11 mouse cellular contexts compared by ENCODE assay signal in genomic region chr4:59457941-59458340, GRCm38 (mm10). TPM values are rescaled to one million over a fixed set of nuclear protein-coding genes. Genes with fewer than 3 reads are reported as not detected.
DNase-seq lines count a peak whose midpoint lies in the region; ATAC-seq and TF ChIP-seq lines count a peak whose summit lies in the region.
"Had no signal": no experiment of that assay in that cellular context is flagged by ENCODE, and none has a peak within 500 bp of the region (broad histone marks: within the 10 kb centered on the region; RNA-seq: fewer than 3 reads in every experiment).

No protein-coding gene starts in this region.

- TF ChIP-seq POLR2A in lung, adult 2 months (IDR thresholded peaks at IDR 0.05; ENCODE audit: borderline replicate concordance, extremely low read depth, low read depth, low read length), result no peak

- WGBS in embryonic facial prominence, embryonic 13.5 days, result 26% methylated on average over 9 of the region's 9 CpGs
- WGBS in lung, adult 2 months, result 13% methylated on average over 9 of the region's 9 CpGs
- WGBS in midbrain, embryonic 16.5 days, result 39% methylated on average over 9 of the region's 9 CpGs

- intact Hi-C loops in gastrocnemius, adult 2 months (cut with DNase I), result no loop called here

- no peak for ATAC-seq in embryonic facial prominence, embryonic 13.5 days (ENCODE audit: insufficient number of reproducible peaks, insufficient read depth, low FRiP score, low TSS enrichment, low read depth)
- no peak for ATAC-seq in midbrain, embryonic 16.5 days

- TF ChIP-seq CTCF in gastrocnemius, adult 2 months (IDR thresholded peaks at IDR 0.05), result no peak
- no peak for TF ChIP-seq CTCF in lung, adult 2 months (IDR thresholded peaks at IDR 0.05; ENCODE audit: insufficient read depth, low read length)

- H3K4me3 ChIP-seq in gastrocnemius, adult 2 months, result no peak overlapping the region
- H3K4me3 ChIP-seq in embryonic facial prominence, embryonic 13.5 days, result no peak overlapping the region
- H3K4me3 ChIP-seq in lung, adult 2 months (replicated peaks; ENCODE audit: extremely low read depth, low read depth, low read length), result no peak overlapping the region
- no peak overlapping the region for H3K4me3 ChIP-seq in midbrain, embryonic 16.5 days (ENCODE audit: low read depth, low read length)
- H3K4me3 ChIP-seq: myocyte had no signal

- peaks cover 8% of the 10 kb centered on the region for H3K4me1 ChIP-seq in embryonic facial prominence, embryonic 13.5 days
- H3K4me1 ChIP-seq in lung, adult 2 months (ENCODE audit: control insufficient read depth, insufficient read depth, low read length), result no peaks in the 10 kb centered on the region
- no peaks in the 10 kb centered on the region for H3K4me1 ChIP-seq in midbrain, embryonic 16.5 days (ENCODE audit: control insufficient read depth, insufficient read depth, low read length)

- H3K27ac ChIP-seq in gastrocnemius, adult 2 months, result no peak overlapping the region
- no peak overlapping the region for H3K27ac ChIP-seq in embryonic facial prominence, embryonic 13.5 days
- no peak overlapping the region for H3K27ac ChIP-seq in midbrain, embryonic 16.5 days (ENCODE audit: low read length)

- H3K36me3 ChIP-seq in embryonic facial prominence, embryonic 13.5 days, result no peaks in the 10 kb centered on the region
- no peaks in the 10 kb centered on the region for H3K36me3 ChIP-seq in midbrain, embryonic 16.5 days (ENCODE audit: control insufficient read depth, insufficient read depth, low read length)

- H3K9ac ChIP-seq in embryonic facial prominence, embryonic 13.5 days, result no peak overlapping the region
- H3K9ac ChIP-seq in midbrain, embryonic 16.5 days (ENCODE audit: low read depth, low read length), result no peak overlapping the region

- peak overlapping the region; percentile 12; the same call in 1 of the 2 replicates for H3K4me2 ChIP-seq in embryonic facial prominence, embryonic 13.5 days
- H3K4me2 ChIP-seq in midbrain, embryonic 16.5 days (ENCODE audit: low read length), result no peak overlapping the region

- peak; percentile 22 for DNase-seq in gastrocnemius, adult 2 months
- DNase-seq in gastrocnemius, adult 18-20 months (ENCODE audit: low spot score), result no peak
- peak; percentile 56 for DNase-seq in 3T3-L1 (ENCODE audit: low read depth, low spot score)
- DNase-seq in lung, adult 2 months, result peak; percentile 39
- no peak for DNase-seq in layer of hippocampus, postnatal 36 days
- no peak for DNase-seq in B cell, adult 2 months
- DNase-seq: cerebellum, adult 2 months had no signal

- no peaks in the 10 kb centered on the region for H3K27me3 ChIP-seq in embryonic facial prominence, embryonic 13.5 days
- no peaks in the 10 kb centered on the region for H3K27me3 ChIP-seq in midbrain, embryonic 16.5 days (ENCODE audit: control insufficient read depth, insufficient read depth, low read depth, low read length)
- H3K27me3 ChIP-seq: CH12.LX had no signal

- no peaks in the 10 kb centered on the region for H3K9me3 ChIP-seq in embryonic facial prominence, embryonic 13.5 days
- no peaks in the 10 kb centered on the region for H3K9me3 ChIP-seq in midbrain, embryonic 16.5 days (replicated peaks; ENCODE audit: control insufficient read depth, low read length, poor library complexity, severe bottlenecking)

RNA-seq across cellular contexts. Expression of gene Susd1, which starts 19.5 kb away (rescaled TPM):
- 1 to 10 TPM in 1 of 2 experiments, under 1 TPM in 1; 0.43 to 1.0 TPM for total RNA-seq in gastrocnemius, adult 2 months (2021)
- under 1 TPM; 0.45 to 0.50 TPM for total RNA-seq in gastrocnemius, adult 18-20 months (2021)
- polyA plus RNA-seq in embryonic facial prominence, embryonic 13.5 days (2015; fragmentation: Nextera tagmentation; extraction: Ambion mirVana), result 2.5 and 3.3 TPM in 2 replicates
- polyA plus RNA-seq in lung, adult 2 months (2012; rRNA removed), result 1.9 and 3.1 TPM in 2 replicates
- total RNA-seq in layer of hippocampus, postnatal 36 days (2021), result 1 to 10 TPM; 6.3 to 8.2 TPM
- 1.4 and 2.2 TPM in 2 replicates for polyA plus RNA-seq in midbrain, embryonic 16.5 days (2015; fragmentation: Nextera tagmentation; extraction: Ambion mirVana)

Comparison
In these comparisons a context has a peak if more than half of its experiments do, and no peak if none do; other contexts are left out.
1. DNase-seq: peak in gastrocnemius, adult 2 months (single experiment), 3T3-L1 (single experiment) and lung, adult 2 months (single experiment); none in gastrocnemius, adult 18-20 months (single experiment), layer of hippocampus, postnatal 36 days (0 of 2) and B cell, adult 2 months (0 of 2).